25 mouse cellular contexts compared by ENCODE assay signal in genomic region chr8:91749412-91749811, GRCm38 (mm10). TPM values are rescaled to one million over a fixed set of nuclear protein-coding genes. Genes with fewer than 3 reads are reported as not detected.
DNase-seq lines count a peak whose midpoint lies in the region; ATAC-seq and TF ChIP-seq lines count a peak whose summit lies in the region.
"Had no signal": no experiment of that assay in that cellular context is flagged by ENCODE, and none has a peak within 500 bp of the region (broad histone marks: within the 10 kb centered on the region; RNA-seq: fewer than 3 reads in every experiment).

No protein-coding gene starts in this region.

- H3K9ac ChIP-seq in liver, embryonic 12.5 days, result no peak overlapping the region
- H3K9ac ChIP-seq: limb, embryonic 15.5 days had no signal

- no peak for ATAC-seq in liver, embryonic 12.5 days
- ATAC-seq: CD4-positive, CD25-positive, alpha-beta regulatory T cell, adult 4 months; Patski had no signal

- no peak for TF ChIP-seq POLR2A in cerebellum, adult 2 months (IDR thresholded peaks at IDR 0.05; ENCODE audit: borderline replicate concordance, insufficient read depth, low read length)

- 52% methylated on average over 5 of the region's 5 CpGs for WGBS in cerebellum, adult 2 months
- WGBS in liver, embryonic 12.5 days (ENCODE audit: insufficient replicate concordance), result 53% methylated on average over 5 of the region's 5 CpGs

- no peaks in the 10 kb centered on the region for H3K4me1 ChIP-seq in cerebellum, adult 2 months (ENCODE audit: control insufficient read depth, insufficient read depth, low read length)
- no peaks in the 10 kb centered on the region for H3K4me1 ChIP-seq in liver, embryonic 12.5 days
- H3K4me1 ChIP-seq: megakaryocyte, embryonic 14.5 days had no signal

- peak; percentile 15 to 25 for DNase-seq in cerebellum, postnatal 14 days
- DNase-seq in cerebellum, adult 2 months, result no peak
- peak; percentile 18 to 23 for DNase-seq in layer of hippocampus, postnatal 14 days (ENCODE audit: low spot score in 2 of 2)
- DNase-seq in layer of hippocampus, postnatal 36 days, result no peak
- peak; percentile 13 for DNase-seq in right cerebral cortex, postnatal 4 days
- DNase-seq in right cerebral cortex, adult 18-20 months, result no peak
- no peak for DNase-seq in lung, postnatal 25 days (ENCODE audit: low spot score)
- DNase-seq: adrenal gland, adult 8-10 months; cerebellum, postnatal 25 days; embryo, embryonic 11 days; gastrocnemius, postnatal 25 days; heart, adult 2 months; heart, postnatal 36 days; kidney, adult 18-20 months; kidney, postnatal 10 days; lung, postnatal 10 days; spleen, adult 18-20 months; thymus, postnatal 36 days had no signal

- no peaks in the 10 kb centered on the region for H3K9me3 ChIP-seq in liver, embryonic 12.5 days (replicated peaks)
- H3K9me3 ChIP-seq: limb, embryonic 15.5 days had no signal

- H3K27me3 ChIP-seq in cerebellum, adult 2 months (ENCODE audit: control insufficient read depth, insufficient read depth, low read length), result no peaks in the 10 kb centered on the region; the same call in 1 of the 2 replicates
- no peaks in the 10 kb centered on the region for H3K27me3 ChIP-seq in liver, embryonic 12.5 days (replicated peaks)
- H3K27me3 ChIP-seq: Patski had no signal

- no peak for TF ChIP-seq CTCF in cerebellum, adult 2 months (IDR thresholded peaks at IDR 0.05; ENCODE audit: borderline replicate concordance, insufficient read depth, low read depth, low read length)

- no peak overlapping the region for H3K4me2 ChIP-seq in liver, embryonic 12.5 days
- H3K4me2 ChIP-seq: limb, embryonic 15.5 days had no signal

- H3K36me3 ChIP-seq in liver, embryonic 12.5 days, result no peaks in the 10 kb centered on the region
- H3K36me3 ChIP-seq: limb, embryonic 15.5 days had no signal

- H3K4me3 ChIP-seq in cerebellum, adult 2 months (replicated peaks; ENCODE audit: insufficient read depth, low read depth, low read length), result no peak overlapping the region
- no peak overlapping the region for H3K4me3 ChIP-seq in liver, embryonic 12.5 days
- H3K4me3 ChIP-seq: erythroblast, embryonic 14.5 days; heart, adult 2 months; limb, embryonic 15.5 days; megakaryocyte, embryonic 14.5 days had no signal

- H3K27ac ChIP-seq in cerebellum, adult 2 months (ENCODE audit: insufficient read depth, low read length), result no peak overlapping the region
- H3K27ac ChIP-seq in liver, embryonic 12.5 days, result no peak overlapping the region
- H3K27ac ChIP-seq: heart, adult 2 months; limb, embryonic 15.5 days had no signal

RNA-seq across cellular contexts. Expression of gene Irx3, which starts 52.5 kb away (rescaled TPM):
- 8.6 and 9.2 TPM in 2 replicates for polyA plus RNA-seq in cerebellum, adult 2 months (2012; rRNA removed)
- total RNA-seq in layer of hippocampus, postnatal 14 days (2021), result under 1 TPM; 0.23 to 0.29 TPM
- total RNA-seq in layer of hippocampus, postnatal 36 days (2021), result under 1 TPM; 0.23 to 0.25 TPM
- polyA plus RNA-seq in liver, embryonic 12.5 days (2016; fragmentation: Nextera tagmentation; extraction: Ambion mirVana), result 0.17 and 0.45 TPM in 2 replicates
- polyA plus RNA-seq: CD4-positive, CD25-positive, alpha-beta regulatory T cell, adult 4 months; erythroblast, embryonic 14.5 days; liver, embryonic 16.5 days had no signal

Comparison
In these comparisons a context has a peak if more than half of its experiments do, and no peak if none do; other contexts are left out.
1. DNase-seq: peak in cerebellum, postnatal 14 days (2 of 2), layer of hippocampus, postnatal 14 days (2 of 2) and right cerebral cortex, postnatal 4 days (single experiment); none in cerebellum, adult 2 months (0 of 2), layer of hippocampus, postnatal 36 days (0 of 2), right cerebral cortex, adult 18-20 months (single experiment) and lung, postnatal 25 days (single experiment).